Mouse (Mus musculus): ENCODE measurements around the gene Hnrnpf.

DNA sequence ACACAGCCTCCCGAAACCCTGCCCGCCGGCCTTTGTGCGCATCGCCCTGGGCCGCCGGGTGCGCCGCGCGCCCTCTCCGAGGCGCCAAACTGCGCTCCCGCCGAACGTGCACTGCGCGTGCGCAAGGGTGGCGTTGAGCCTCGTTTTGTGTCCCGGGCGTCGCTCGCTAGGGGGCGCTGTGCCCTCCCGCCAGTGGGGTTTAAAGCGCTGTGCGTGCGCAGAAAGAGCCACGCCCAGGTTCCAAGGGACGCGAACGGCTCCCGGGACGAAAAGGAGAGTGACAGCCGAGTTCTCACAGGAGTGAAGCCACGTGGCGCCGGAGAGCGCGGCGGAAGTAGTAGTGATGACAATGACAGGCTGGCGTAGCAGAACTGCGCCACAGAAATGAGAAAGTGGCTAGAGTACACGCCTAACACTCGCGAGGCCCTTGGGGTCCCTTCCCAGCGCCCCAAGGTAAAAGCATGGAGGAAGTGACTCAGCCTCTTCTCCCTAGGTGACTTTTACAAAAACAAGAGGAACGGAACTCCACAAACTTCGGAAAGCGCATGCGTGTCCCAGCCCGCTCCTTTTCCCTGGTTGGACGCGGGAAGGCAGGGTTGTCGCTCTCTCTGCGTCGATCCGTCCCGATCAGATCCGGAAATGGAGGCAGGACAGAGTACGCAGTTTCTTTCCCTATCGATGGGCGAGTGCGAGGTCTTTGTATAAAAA is 20.6 kb upstream of the Hnrnpf start:
- TF ChIP-seq USF1 (IDR thresholded peaks at IDR 0.05; ENCODE audit: low read depth), result peak; percentile 80
- TF ChIP-seq CTCF (IDR thresholded peaks at IDR 0.05; ENCODE audit: control insufficient read depth, insufficient read depth, insufficient read length), result peak; percentile 99
- TF ChIP-seq MAX (IDR thresholded peaks at IDR 0.05), result peak; percentile 98
- TF ChIP-seq MYOG (IDR thresholded peaks at IDR 0.05; ENCODE audit: control insufficient read depth, extremely low read depth, insufficient read length), result no peak
- TF ChIP-seq MYOD1 (IDR thresholded peaks at IDR 0.05; ENCODE audit: control insufficient read depth, insufficient read length, low read depth), result no peak
- no peak for TF ChIP-seq FOSL1 (IDR thresholded peaks at IDR 0.05; ENCODE audit: insufficient read depth, low read length, poor library complexity, severe bottlenecking)

Data from C2C12 (cell line).